Mouse (Mus musculus) gastrocnemius, postnatal 25 days (tissue): ENCODE results near the gene Neurl4. TPM values are rescaled to one million over a fixed set of nuclear protein-coding genes. Genes with fewer than 3 reads are reported as not detected.
A peak's percentile ranks its signal among the peaks of the same experiment; 100 is the strongest.
"Not testable (repeated sequence)": the region's sequence is repeated elsewhere in the genome, so short reads cannot be mapped to it uniquely, and the experiment has no call there.

Experiments used
- DNase-seq: peaks from one replicate; pipeline ENCODE4 v3.0.0; 2022
- total RNA-seq, 2 experiments: library from RNA; stranded (reverse); gene quantifications; 1 replicate in 1 of 2; 2 replicates in 1 of 2; pipeline ENCODE4 v1.2.3; 2021

The Neurl4 gene
- total RNA-seq, 2 experiments from 2014 or later, result 25.4 to 26.0 TPM

DNA sequence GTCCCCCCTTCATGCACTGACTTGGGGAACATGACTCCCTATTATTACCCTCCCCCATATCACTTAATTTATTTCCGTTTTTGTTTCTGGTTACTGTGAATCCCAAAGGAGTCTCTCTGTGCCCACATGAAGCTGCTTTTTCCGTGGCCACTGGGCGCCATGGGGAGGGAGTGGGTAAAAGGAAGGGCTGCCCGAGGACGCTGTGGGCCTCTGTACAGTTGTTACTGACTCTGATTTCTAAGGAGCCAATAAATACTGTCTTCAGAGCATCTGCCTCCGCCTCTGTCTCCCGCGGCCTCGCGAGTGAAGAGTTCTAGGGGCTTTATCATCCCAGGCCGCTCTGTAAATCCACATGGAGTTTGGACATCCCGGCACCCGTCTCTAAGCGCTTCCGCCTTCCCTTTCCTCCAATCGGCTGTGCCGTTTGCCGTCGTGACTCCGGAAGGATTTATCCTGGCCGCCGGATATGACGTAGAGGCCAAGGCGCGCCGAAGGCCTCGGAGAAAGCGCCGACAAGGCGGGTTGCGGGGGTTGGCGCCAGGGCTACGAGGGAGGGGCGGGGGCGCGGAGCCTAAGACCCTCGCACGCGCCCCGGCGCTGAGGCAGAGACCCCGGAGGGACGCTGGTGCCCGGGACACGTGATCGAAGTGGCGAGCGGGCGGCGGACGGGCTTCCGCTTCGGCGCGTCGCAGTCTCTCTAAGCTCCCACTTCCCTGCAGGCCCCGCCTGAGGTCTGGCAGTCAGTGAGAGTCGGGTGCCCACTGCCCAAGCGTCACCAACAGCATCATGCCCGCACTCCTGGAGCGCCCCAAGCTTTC lies 12.9 kb downstream of the Neurl4 start, which contains the start of gene Gps2:
Gene Gps2, plus strand, starts transcription at position 335 of the 818 bp plus-strand sequence.
- peak; percentile 88 for DNase-seq

- no peak for DNase-seq
Measured at GRCm38 (mm10) chr11:69914372-69914764, 13.5 kb downstream of the Neurl4 start.

- no peak for DNase-seq
Measured at GRCm38 (mm10) chr11:69914917-69915430, 14.1 kb downstream of the Neurl4 start.

GRCm38 (mm10) chr11:69915667-69916627 lies 15.1 kb downstream of the Neurl4 start:
- no peak for DNase-seq

DNA sequence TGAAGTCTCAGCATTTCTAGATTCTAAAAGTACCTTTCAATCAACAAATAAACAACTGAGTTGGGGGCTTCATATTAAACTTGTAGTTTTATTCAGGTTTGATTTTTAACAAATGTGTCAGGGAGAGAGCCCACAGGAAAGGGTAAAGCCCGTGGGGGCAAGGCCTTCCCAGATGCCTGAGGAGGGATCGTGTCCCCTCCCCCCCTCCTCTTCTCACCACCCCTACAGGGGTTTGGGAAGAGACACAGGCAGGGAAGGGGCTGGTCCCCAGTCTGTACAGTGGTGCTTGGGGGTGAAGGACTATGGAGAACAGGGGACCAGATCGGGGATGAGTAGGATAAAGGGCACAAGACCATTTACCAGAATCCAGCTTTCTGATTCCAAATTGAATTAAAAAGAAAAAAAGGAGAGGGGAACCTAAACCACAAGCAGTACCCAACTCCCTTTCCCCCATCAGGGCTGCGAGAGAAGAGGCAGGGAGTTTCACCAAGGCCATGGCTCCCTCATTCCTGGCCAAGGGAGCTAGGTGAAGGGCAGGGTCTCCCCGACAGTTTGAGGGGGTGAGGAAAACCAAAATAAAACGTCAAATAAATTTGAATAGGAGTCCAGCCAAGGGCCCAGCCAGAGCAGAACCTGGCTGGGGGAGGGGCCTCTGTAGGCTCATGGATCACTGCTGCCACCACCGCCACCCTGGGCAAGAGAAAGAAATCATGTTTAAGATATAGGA lies 15.9 kb downstream of the Neurl4 start:
- DNase-seq, result not testable (repeated sequence)

DNA sequence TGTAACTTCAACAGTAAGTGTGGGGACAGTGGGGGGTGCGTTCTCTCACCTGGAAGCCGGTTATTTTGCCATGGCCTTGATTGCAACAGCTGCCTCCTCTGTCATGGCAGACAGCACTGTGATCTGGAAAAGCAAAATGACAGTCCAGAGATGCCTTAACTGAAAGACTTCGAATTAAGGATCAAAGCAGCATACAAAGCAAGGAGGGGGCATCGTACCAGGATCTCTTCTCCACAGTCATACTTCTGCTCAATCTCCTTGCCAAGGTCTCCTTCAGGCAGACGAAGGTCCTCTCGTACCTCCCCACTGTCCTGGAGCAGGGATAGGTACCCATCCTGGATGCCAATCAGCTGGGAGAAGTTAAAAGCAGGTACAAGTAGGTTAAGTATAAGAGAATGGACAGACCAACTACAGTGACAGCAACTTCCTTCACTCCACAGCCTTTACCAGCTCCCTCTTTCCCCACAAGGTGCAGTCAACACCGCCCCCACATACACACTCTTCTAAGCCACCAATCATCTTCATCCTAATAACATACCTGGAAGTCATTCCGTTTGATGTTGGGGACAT lies 16.6 kb downstream of the Neurl4 start:
- DNase-seq, result peak; percentile 3

- no peak for DNase-seq
Measured at GRCm38 (mm10) chr11:69918118-69918517, 17.2 kb downstream of the Neurl4 start.

- no peak for DNase-seq
Measured at GRCm38 (mm10) chr11:69919053-69919452, 18.2 kb downstream of the Neurl4 start.

- DNase-seq, result peak; percentile 85
Measured at GRCm38 (mm10) chr11:69919661-69920265, 18.9 kb downstream of the Neurl4 start.

GRCm38 (mm10) chr11:69920266-69921031 lies 19.6 kb downstream of the Neurl4 start:
- DNase-seq, result no peak

GRCm38 (mm10) chr11:69921114-69922011 lies 20.5 kb downstream of the Neurl4 start, which contains the start of gene Eif5a:
TSS of gene Eif5a (minus strand) at chr11:69921958.
- peak; percentile 100 for DNase-seq

GRCm38 (mm10) chr11:69922012-69922756 lies 21.3 kb downstream of the Neurl4 start:
- DNase-seq, result no peak

- no peak for DNase-seq
Measured at GRCm38 (mm10) chr11:69922796-69923195, 21.9 kb downstream of the Neurl4 start.

DNA sequence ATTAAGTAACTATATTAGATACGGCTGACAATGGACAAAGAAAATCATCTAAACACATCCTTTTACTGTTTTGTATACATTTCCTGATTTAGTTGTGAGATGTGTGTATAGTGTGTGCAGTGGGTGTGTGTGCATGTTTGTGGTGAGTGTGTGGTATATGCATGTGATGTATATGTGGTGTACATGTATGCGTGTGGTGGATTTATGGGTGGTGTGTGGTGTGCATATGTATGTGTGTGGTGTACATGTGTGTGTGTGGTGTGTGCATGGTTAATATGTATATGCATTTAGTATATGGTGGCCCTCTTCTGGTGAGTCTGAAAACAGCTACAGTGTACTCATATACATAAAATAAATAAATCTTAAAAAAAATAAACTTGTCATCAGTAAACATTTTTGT lies 26.6 kb downstream of the Neurl4 start:
- DNase-seq, result no peak

GRCm38 (mm10) chr11:69929712-69930111 lies 28.8 kb downstream of the Neurl4 start:
- DNase-seq, result no peak

DNA sequence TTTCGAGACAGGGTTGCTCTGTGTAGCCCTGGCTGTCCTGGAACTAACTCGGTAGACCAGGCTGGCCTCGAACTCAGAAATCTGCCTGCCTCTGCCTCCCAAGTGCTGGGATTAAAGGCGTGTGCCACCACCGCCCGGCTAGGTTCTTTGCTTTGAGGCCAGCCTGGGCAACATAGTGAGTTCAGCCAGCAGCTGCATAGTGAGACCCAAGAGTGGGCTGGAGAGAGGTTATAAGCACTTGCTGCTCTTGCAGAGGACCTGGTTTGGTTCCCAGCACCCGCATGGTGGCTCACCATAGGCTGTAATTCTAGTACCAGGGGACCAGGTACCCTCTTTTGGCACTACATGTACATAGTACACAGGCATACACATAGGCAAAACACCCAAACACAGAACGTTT lies 29.3 kb downstream of the Neurl4 start:
- not testable (repeated sequence) for DNase-seq

DNA sequence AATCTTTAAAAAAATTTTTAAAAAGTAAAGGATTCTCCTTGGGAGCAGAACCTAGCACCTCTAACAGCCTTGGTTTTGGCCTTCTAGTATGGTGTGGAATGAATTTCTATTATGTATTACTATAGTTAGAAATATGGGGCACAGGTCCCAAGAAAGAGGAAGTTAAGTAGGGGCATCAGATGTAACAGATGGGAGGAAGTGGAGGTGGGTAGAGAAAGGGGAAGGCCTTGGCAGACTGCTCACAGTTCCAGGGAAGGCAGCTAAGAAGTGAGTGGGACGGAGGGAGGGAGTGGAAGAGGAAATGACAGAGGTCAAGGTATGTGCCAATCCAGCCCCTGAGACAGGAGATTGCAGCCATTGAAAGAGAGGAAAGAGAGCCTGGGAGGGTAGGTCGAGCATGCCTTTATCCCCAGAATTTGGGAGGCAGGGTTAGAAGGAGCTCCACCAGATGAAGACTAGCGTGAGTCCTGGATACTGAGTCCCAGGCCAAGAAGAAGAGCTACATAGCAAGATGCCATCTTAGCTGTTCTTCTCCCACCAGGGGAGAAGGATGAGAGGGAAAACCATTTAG lies 30.2 kb downstream of the Neurl4 start:
- no peak for DNase-seq

DNA sequence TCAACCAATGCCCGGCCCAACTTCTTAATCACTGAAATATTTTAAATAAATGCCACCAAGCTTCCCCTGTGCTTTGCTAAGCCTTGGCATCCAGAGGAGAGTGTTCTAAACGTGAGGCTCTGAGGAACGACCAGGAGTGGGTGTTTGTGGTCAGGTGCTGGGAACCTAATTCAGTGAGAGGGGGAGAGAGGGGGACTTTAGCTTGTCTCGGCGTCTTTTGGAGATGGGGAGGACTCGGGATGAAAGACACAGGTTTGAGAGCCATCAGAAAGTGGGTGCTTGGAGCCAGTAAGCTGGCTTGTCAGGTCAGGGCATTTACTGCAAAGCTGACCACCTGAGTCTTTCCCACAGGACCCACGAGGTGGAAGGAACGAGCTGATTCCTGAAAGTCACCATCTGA lies 30.9 kb downstream of the Neurl4 start:
- DNase-seq, result no peak
